Mouse (Mus musculus): ENCODE data around the gene Dcp1a. TPM values are rescaled to one million over a fixed set of nuclear protein-coding genes. Genes with fewer than 3 reads are reported as not detected.

Dcp1a gene
- polyA plus RNA-seq, 1 experiment: 81.8 TPM

DNA sequence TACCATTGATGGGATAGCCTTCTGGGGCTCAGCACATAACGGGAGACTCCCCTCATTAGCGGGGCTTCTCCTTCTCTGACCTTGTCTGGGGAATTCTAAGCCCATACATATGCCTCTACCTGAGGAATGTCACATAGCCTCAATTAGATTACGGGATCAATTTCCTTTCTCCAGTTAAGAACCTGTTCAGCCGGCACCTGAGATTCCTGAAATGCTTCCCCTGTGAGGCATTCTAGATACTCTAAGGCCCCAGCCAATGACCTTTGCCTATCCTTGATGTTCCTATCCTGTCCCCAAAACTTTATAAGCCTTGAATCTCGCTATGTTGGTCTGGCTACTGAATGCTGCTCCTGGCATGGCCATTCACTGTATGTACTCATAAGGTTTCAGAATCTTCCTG lies 5.7 kb upstream of the Dcp1a start:
- Histone ChIP-seq H3K27me3 (ENCODE audit: control insufficient read depth, insufficient read depth, low read length) (no peaks in the 10 kb centered on the region), H3K4me3 (ENCODE audit: control insufficient read depth, insufficient read depth, low read length) (no peak overlapping the region), H3K36me3 (ENCODE audit: control insufficient read depth, insufficient read depth, low read length) (no peaks in the 10 kb centered on the region), H3K4me1 (replicated peaks; ENCODE audit: control insufficient read depth, insufficient read depth, low read length) (no peaks in the 10 kb centered on the region), H3K27ac (ENCODE audit: control insufficient read depth, insufficient read depth, low read length) (no peak overlapping the region)
- TF ChIP-seq CTCF (IDR thresholded peaks at IDR 0.05; ENCODE audit: borderline replicate concordance, control insufficient read depth, extremely low read depth, insufficient read depth, low read length, poor library complexity) (no peak), POLR2A (IDR thresholded peaks at IDR 0.05; ENCODE audit: control insufficient read depth, extremely low read depth, insufficient read depth, low read length, poor library complexity) (no peak)
- DNase-seq: no peak
- WGBS: 89% methylated on average over 5 of the region's 5 CpGs

DNA sequence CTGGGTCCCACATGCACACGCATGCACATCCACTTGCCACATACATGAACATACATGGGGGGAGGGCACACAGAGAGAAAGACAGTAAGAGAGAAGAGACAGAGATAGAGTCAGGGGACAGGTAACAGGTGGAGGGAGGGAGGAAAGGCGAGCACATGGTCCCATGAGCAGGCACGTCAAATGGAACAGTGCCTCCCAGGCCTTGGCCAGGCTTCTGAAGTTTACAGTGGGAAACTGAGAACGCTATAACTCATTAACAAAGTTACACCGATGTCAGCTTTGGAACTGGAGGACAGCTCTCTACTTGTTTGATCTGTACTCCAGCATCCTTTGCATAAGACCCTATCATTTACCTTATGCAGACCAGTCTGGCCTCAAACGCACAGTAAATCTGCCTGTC lies 4.9 kb upstream of the Dcp1a start:
- Histone ChIP-seq H3K4me3 (ENCODE audit: control insufficient read depth, insufficient read depth, low read length) (no peak overlapping the region), H3K27ac (ENCODE audit: control insufficient read depth, insufficient read depth, low read length) (no peak overlapping the region), H3K36me3 (ENCODE audit: control insufficient read depth, insufficient read depth, low read length) (no peaks in the 10 kb centered on the region), H3K27me3 (ENCODE audit: control insufficient read depth, insufficient read depth, low read length) (no peaks in the 10 kb centered on the region), H3K4me1 (replicated peaks; ENCODE audit: control insufficient read depth, insufficient read depth, low read length) (no peaks in the 10 kb centered on the region)
- TF ChIP-seq POLR2A (IDR thresholded peaks at IDR 0.05; ENCODE audit: control insufficient read depth, extremely low read depth, insufficient read depth, low read length, poor library complexity) (no peak), CTCF (IDR thresholded peaks at IDR 0.05; ENCODE audit: borderline replicate concordance, control insufficient read depth, extremely low read depth, insufficient read depth, low read length, poor library complexity) (no peak)
- DNase-seq: no peak
- WGBS: 92% methylated on average over 6 of the region's 6 CpGs

DNA sequence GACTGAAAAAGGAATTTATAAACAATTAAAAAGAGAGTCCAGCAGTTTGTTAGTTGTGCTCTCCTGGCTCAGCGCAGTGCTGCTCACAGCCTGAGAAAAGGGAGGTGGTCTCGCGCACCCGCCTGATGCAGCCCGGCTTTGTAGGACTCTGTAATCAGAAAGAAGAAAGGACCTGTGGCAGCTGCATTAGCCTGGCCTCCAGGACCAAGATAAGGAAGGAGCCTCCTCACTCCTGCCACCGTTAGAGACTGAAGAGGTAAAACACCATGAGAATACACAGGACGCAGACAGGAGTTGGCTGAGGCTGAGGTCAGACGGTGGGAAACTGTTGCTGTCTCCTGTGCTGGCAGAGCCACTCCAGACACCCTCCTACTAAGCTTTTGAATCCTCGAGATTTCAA lies 12.0 kb downstream of the Dcp1a start, which contains the start of gene Cacna1d:
Cacna1d (minus strand) TSS at position 114 of the 400 bp plus-strand sequence.
- no peak for DNase-seq
- Histone ChIP-seq H3K4me1 (replicated peaks; ENCODE audit: control insufficient read depth, insufficient read depth, low read length) (no peaks in the 10 kb centered on the region), H3K27ac (ENCODE audit: control insufficient read depth, insufficient read depth, low read length) (no peak within 1 kb of the TSS), H3K4me3 (ENCODE audit: control insufficient read depth, insufficient read depth, low read length) (no peak within 1 kb of the TSS), H3K27me3 (ENCODE audit: control insufficient read depth, insufficient read depth, low read length) (no peaks in the 10 kb centered on the region), H3K36me3 (ENCODE audit: control insufficient read depth, insufficient read depth, low read length) (peaks cover 27% of the 10 kb centered on the region)
- TF ChIP-seq POLR2A (IDR thresholded peaks at IDR 0.05; ENCODE audit: control insufficient read depth, extremely low read depth, insufficient read depth, low read length, poor library complexity): no peak
- WGBS: 94% methylated on average over 9 of the region's 9 CpGs

DNA sequence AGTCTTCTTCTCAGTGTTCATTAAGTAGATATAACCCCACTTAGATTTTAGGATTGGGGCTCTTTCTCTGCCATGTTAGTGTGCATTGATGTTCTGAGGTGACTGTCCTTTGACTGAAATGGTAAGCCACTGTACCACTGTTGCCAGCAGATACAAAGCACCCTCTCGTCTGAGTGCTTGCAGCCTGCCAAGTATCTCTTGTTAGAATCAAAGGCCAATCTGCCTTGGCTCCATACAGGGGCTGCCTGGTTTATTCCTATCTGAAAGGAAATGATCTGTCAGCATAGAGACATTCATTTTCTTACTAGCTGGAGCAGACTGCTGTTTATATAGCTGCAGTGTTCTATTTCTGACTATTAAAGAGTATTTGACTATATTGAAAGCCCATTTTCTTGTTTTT lies 13.9 kb downstream of the Dcp1a start:
- no peak for DNase-seq
- no peak for TF ChIP-seq POLR2A (IDR thresholded peaks at IDR 0.05; ENCODE audit: control insufficient read depth, extremely low read depth, insufficient read depth, low read length, poor library complexity)
- no peak for TF ChIP-seq CTCF (IDR thresholded peaks at IDR 0.05; ENCODE audit: borderline replicate concordance, control insufficient read depth, extremely low read depth, insufficient read depth, low read length, poor library complexity)

DNA sequence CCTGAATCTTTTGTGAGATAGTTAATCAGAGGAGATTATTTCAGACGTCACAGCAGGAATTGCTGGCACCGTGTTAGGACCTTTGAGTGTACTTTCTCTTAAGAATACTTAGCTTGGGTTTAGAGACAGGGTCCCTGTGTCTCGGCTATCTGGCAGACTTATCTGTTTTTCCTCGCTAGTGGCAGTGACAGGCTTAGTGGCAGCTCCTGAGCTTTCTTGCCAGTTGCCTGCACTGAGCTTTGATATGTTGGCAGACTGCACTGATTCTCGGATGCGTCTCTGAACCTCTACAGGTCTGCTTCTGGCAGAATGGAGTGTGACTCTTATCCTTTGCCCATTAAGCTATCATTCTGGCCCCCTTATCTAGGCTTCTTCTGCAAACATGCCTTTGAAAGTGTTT lies 15.7 kb downstream of the Dcp1a start:
- 93% methylated on average over 6 of the region's 6 CpGs for WGBS

More for the DNA sequence above, 13.9 kb downstream of the Dcp1a start:
- H3K4me1 ChIP-seq (replicated peaks; ENCODE audit: control insufficient read depth, insufficient read depth, low read length): no peaks in the 10 kb centered on the region
- H3K4me3 ChIP-seq (ENCODE audit: control insufficient read depth, insufficient read depth, low read length): no peak overlapping the region
- H3K36me3 ChIP-seq (ENCODE audit: control insufficient read depth, insufficient read depth, low read length): peaks cover 17% of the 10 kb centered on the region
- no peaks in the 10 kb centered on the region for H3K27me3 ChIP-seq (ENCODE audit: control insufficient read depth, insufficient read depth, low read length)
- WGBS: 89% methylated on average over 1 of the region's 1 CpGs
- H3K27ac ChIP-seq (ENCODE audit: control insufficient read depth, insufficient read depth, low read length): no peak overlapping the region

DNA sequence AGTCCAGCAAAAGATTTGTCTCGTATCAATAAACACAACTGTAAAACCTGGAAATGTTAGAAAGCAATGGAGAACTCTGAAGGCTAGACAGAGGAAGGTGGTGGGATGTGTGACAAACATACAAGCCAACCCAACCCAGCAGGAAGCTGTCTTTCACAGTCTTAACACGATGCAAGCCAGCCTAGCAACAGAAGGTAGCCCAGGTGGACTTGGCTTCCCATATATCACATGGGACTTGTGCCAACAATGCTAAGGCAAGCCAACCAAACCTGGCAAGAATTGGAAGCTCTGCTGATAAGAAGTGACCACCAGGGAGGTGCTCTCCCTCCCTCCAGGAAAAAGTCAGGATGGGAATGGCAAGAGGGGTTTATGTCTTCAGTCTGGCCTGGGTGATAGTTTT lies 18.9 kb downstream of the Dcp1a start:
- Histone ChIP-seq H3K27me3 (ENCODE audit: control insufficient read depth, insufficient read depth, low read length) (no peaks in the 10 kb centered on the region), H3K4me1 (replicated peaks; ENCODE audit: control insufficient read depth, insufficient read depth, low read length) (no peaks in the 10 kb centered on the region), H3K36me3 (ENCODE audit: control insufficient read depth, insufficient read depth, low read length) (no peaks in the 10 kb centered on the region; the same call in none of the 2 replicates), H3K27ac (ENCODE audit: control insufficient read depth, insufficient read depth, low read length) (no peak overlapping the region), H3K4me3 (ENCODE audit: control insufficient read depth, insufficient read depth, low read length) (no peak overlapping the region)
- WGBS: 84% methylated on average over 2 of the region's 2 CpGs
- no peak for DNase-seq
- TF ChIP-seq CTCF (IDR thresholded peaks at IDR 0.05; ENCODE audit: borderline replicate concordance, control insufficient read depth, extremely low read depth, insufficient read depth, low read length, poor library complexity) (no peak), POLR2A (IDR thresholded peaks at IDR 0.05; ENCODE audit: control insufficient read depth, extremely low read depth, insufficient read depth, low read length, poor library complexity) (no peak)

More for the DNA sequence above, 15.7 kb downstream of the Dcp1a start:
- Histone ChIP-seq H3K4me1 (replicated peaks; ENCODE audit: control insufficient read depth, insufficient read depth, low read length) (no peaks in the 10 kb centered on the region), H3K27me3 (ENCODE audit: control insufficient read depth, insufficient read depth, low read length) (no peaks in the 10 kb centered on the region), H3K4me3 (ENCODE audit: control insufficient read depth, insufficient read depth, low read length) (no peak overlapping the region), H3K27ac (ENCODE audit: control insufficient read depth, insufficient read depth, low read length) (no peak overlapping the region), H3K36me3 (ENCODE audit: control insufficient read depth, insufficient read depth, low read length) (peaks cover 5% of the 10 kb centered on the region)
- no peak for TF ChIP-seq CTCF (IDR thresholded peaks at IDR 0.05; ENCODE audit: borderline replicate concordance, control insufficient read depth, extremely low read depth, insufficient read depth, low read length, poor library complexity)
- TF ChIP-seq POLR2A (IDR thresholded peaks at IDR 0.05; ENCODE audit: control insufficient read depth, extremely low read depth, insufficient read depth, low read length, poor library complexity): no peak
- no peak for DNase-seq

DNA sequence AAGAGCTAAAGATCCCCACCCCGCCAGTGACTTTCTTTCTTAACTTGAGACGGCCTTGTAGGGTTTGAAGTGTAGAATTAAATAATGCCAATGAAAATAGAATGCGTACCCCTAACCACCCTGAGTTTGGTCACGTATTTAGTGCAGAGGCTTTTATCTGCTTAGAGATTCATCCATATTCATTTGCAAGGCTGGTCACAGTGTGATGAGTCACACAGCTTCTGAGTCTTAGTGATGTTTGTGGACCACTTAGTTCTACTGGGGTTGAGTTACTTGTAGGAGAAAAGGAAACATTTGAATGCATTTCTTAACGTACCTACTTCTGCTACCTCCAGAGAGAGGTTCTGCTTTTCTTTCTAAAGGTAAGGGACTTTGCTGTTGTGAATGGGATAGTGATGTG lies 25.7 kb downstream of the Dcp1a start:
- no peak for TF ChIP-seq POLR2A (IDR thresholded peaks at IDR 0.05; ENCODE audit: control insufficient read depth, extremely low read depth, insufficient read depth, low read length, poor library complexity)
- no peak for TF ChIP-seq CTCF (IDR thresholded peaks at IDR 0.05; ENCODE audit: borderline replicate concordance, control insufficient read depth, extremely low read depth, insufficient read depth, low read length, poor library complexity)
- DNase-seq: no peak
- H3K4me3 ChIP-seq (ENCODE audit: control insufficient read depth, insufficient read depth, low read length): no peak overlapping the region
- no peaks in the 10 kb centered on the region for H3K27me3 ChIP-seq (ENCODE audit: control insufficient read depth, insufficient read depth, low read length)
- peaks cover 55% of the 10 kb centered on the region for H3K36me3 ChIP-seq (ENCODE audit: control insufficient read depth, insufficient read depth, low read length)
- WGBS: 92% methylated on average over 5 of the region's 5 CpGs
- no peaks in the 10 kb centered on the region for H3K4me1 ChIP-seq (replicated peaks; ENCODE audit: control insufficient read depth, insufficient read depth, low read length)
- no peak overlapping the region for H3K27ac ChIP-seq (ENCODE audit: control insufficient read depth, insufficient read depth, low read length)
